Mouse (Mus musculus) MEL (cell line): ENCODE measurements around the gene Gal. TPM values are rescaled to one million over a fixed set of nuclear protein-coding genes. Genes with fewer than 3 reads are reported as not detected.

Source experiments
- DNase-seq: peaks from one replicate; pipeline ENCODE4 v3.0.0; 2011; ENCODE audit warnings: low read depth, low spot score
- H3K27ac ChIP-seq: 2 replicates; pipeline ENCODE4 v1.5.1; 2012; ENCODE audit warnings: low read depth, mild to moderate bottlenecking, control low read depth, low read length, moderate library complexity; ENCODE audit not compliant: control insufficient read depth
- H3K27me3 ChIP-seq, 2 experiments: fragments of 150-350 bp in 1 of 2; sonication (generic) in 1 of 2; 2 replicates each; pipeline ENCODE4 v1.6.1; 2012; ENCODE audit warnings: low read length in 2 of 2, mild to moderate bottlenecking in 2 of 2, improper control_type of control experiment in 1 of 2, moderate library complexity in 1 of 2; ENCODE audit not compliant: insufficient read depth in 2 of 2, control insufficient read depth in 1 of 2
- H3K36me3 ChIP-seq, 2 experiments: 2 replicates each; pipeline ENCODE4 v1.6.1; 2012 to 2014; ENCODE audit warnings: low read length in 2 of 2, improper control_type of control experiment in 1 of 2, inconsistent platforms in 1 of 2, mild to moderate bottlenecking in 1 of 2; ENCODE audit not compliant: insufficient read depth in 2 of 2, control insufficient read depth in 1 of 2
- H3K4me1 ChIP-seq, 2 experiments: fragments of 150-350 bp in 1 of 2; sonication (generic) in 1 of 2; 2 replicates each; pipeline ENCODE4 v1.6.1; 2012; ENCODE audit warnings: low read length in 2 of 2, improper control_type of control experiment in 1 of 2, mild to moderate bottlenecking in 1 of 2; ENCODE audit not compliant: insufficient read depth in 2 of 2, control insufficient read depth in 1 of 2
- H3K4me3 ChIP-seq, 2 experiments: fragments of 150-350 bp in 1 of 2; sonication (generic) in 1 of 2; 2 replicates each; pipeline ENCODE4 v1.5.1; 2012; ENCODE audit warnings: low read depth in 2 of 2, low read length in 2 of 2, mild to moderate bottlenecking in 2 of 2, moderate library complexity in 2 of 2, control low read depth in 1 of 2, improper control_type of control experiment in 1 of 2; ENCODE audit not compliant: control insufficient read depth in 1 of 2, insufficient read depth in 1 of 2
- H3K79me2 ChIP-seq: 2 replicates; pipeline ENCODE4 v1.6.1; 2012; ENCODE audit warnings: mild to moderate bottlenecking, low read length, moderate library complexity; ENCODE audit not compliant: control insufficient read depth, poor library complexity, insufficient read depth
- H3K9ac ChIP-seq: 2 replicates; pipeline ENCODE4 v1.6.1; 2012; ENCODE audit warnings: low read depth, mild to moderate bottlenecking, control low read depth, low read length, moderate library complexity; ENCODE audit not compliant: control insufficient read depth, poor library complexity, severe bottlenecking
- H3K9me3 ChIP-seq: fragments of 150-350 bp; sonication (generic); replicated peaks from 2 replicates; pipeline ENCODE4 v1.6.1; 2012; ENCODE audit warnings: mild to moderate bottlenecking, low read length, improper control_type of control experiment, moderate library complexity; ENCODE audit not compliant: insufficient read depth
- CHD2 ChIP-seq: IDR thresholded peaks from 2 replicates; pipeline ENCODE4 v1.6.1; 2011; ENCODE audit warnings: low read length, improper control_type of control experiment
- CTCF ChIP-seq, 3 experiments: IDR thresholded peaks in 2 of 3; conservative IDR thresholded peaks in 1 of 3; 2 replicates each; pipeline ENCODE4 v1.5.1; 2011 to 2012; ENCODE audit warnings: low read length in 3 of 3, low read depth in 2 of 3, mild to moderate bottlenecking in 2 of 3, improper control_type of control experiment in 1 of 3, inconsistent platforms in 1 of 3, mixed read lengths in 1 of 3, moderate library complexity in 1 of 3; ENCODE audit not compliant: control insufficient read depth in 1 of 3, insufficient read depth in 1 of 3, poor library complexity in 1 of 3, severe bottlenecking in 1 of 3
- ELF1 ChIP-seq: IDR thresholded peaks from 2 replicates; pipeline ENCODE4 v1.6.1; 2014; ENCODE audit warnings: low read depth, mild to moderate bottlenecking, inconsistent platforms, low read length, improper control_type of control experiment, moderate library complexity
- ETS1 ChIP-seq: IDR thresholded peaks from 2 replicates; pipeline ENCODE4 v1.6.1; 2012; ENCODE audit warnings: low read depth, mild to moderate bottlenecking, inconsistent platforms, low read length, improper control_type of control experiment, moderate library complexity
- GABPA ChIP-seq: IDR thresholded peaks from 2 replicates; pipeline ENCODE4 v1.6.1; 2012; ENCODE audit warnings: low read depth, mild to moderate bottlenecking, inconsistent platforms, low read length, improper control_type of control experiment, moderate library complexity
- HCFC1 ChIP-seq: IDR thresholded peaks from 2 replicates; pipeline ENCODE4 v1.6.1; 2012; ENCODE audit warnings: low read depth, mild to moderate bottlenecking, inconsistent platforms, low read length, improper control_type of control experiment, moderate library complexity
- JUND ChIP-seq: IDR thresholded peaks from 2 replicates; pipeline ENCODE4 v1.6.1; 2011; ENCODE audit warnings: low read depth, mild to moderate bottlenecking, improper control_type of control experiment, low read length
- MAFK ChIP-seq: IDR thresholded peaks from 2 replicates; pipeline ENCODE4 v1.6.1; 2011; ENCODE audit warnings: low read depth, mild to moderate bottlenecking, low read length, improper control_type of control experiment, borderline replicate concordance
- MEF2A ChIP-seq: IDR thresholded peaks from 2 replicates; pipeline ENCODE4 v1.6.1; 2014; ENCODE audit warnings: low read depth, mild to moderate bottlenecking, inconsistent platforms, low read length, improper control_type of control experiment; ENCODE audit not compliant: poor library complexity, insufficient replicate concordance, severe bottlenecking; ENCODE audit errors: extremely low read depth
- MYB ChIP-seq: IDR thresholded peaks from 2 replicates; pipeline ENCODE4 v1.6.1; 2011; ENCODE audit warnings: mild to moderate bottlenecking, low read depth, low read length, improper control_type of control experiment
- MYC ChIP-seq: IDR thresholded peaks from 2 replicates; pipeline ENCODE4 v1.6.1; 2011; ENCODE audit warnings: low read depth, mild to moderate bottlenecking, low read length, improper control_type of control experiment, moderate library complexity
- NELFE ChIP-seq: IDR thresholded peaks from 2 replicates; pipeline ENCODE4 v1.6.1; 2011; ENCODE audit warnings: low read depth, low read length, improper control_type of control experiment
- POLR2AphosphoS2 ChIP-seq: IDR thresholded peaks from 2 replicates; pipeline ENCODE4 v1.6.1; 2011; ENCODE audit warnings: low read length, improper control_type of control experiment
- POLR2AphosphoS5 ChIP-seq: IDR thresholded peaks from 2 replicates; pipeline ENCODE4 v1.6.1; 2012; ENCODE audit warnings: low read depth, borderline replicate concordance, mild to moderate bottlenecking, inconsistent platforms, low read length, moderate library complexity, mixed read lengths
- RAD21 ChIP-seq: IDR thresholded peaks from 2 replicates; pipeline ENCODE4 v1.6.1; 2011; ENCODE audit warnings: mild to moderate bottlenecking, low read depth, low read length, improper control_type of control experiment
- SIN3A ChIP-seq: IDR thresholded peaks from 2 replicates; pipeline ENCODE4 v1.6.1; 2012; ENCODE audit warnings: low read length, improper control_type of control experiment, inconsistent platforms
- SMC3 ChIP-seq: IDR thresholded peaks from 2 replicates; pipeline ENCODE4 v1.6.1; 2011; ENCODE audit warnings: low read depth, low read length, improper control_type of control experiment
- TAL1 ChIP-seq: IDR thresholded peaks from 2 replicates; pipeline ENCODE4 v1.6.1; 2012; ENCODE audit warnings: mild to moderate bottlenecking, inconsistent platforms, low read length, moderate library complexity, mixed read lengths
- TBP ChIP-seq: IDR thresholded peaks from 2 replicates; pipeline ENCODE4 v1.8.0; 2011; ENCODE audit warnings: low read depth, low read length, improper control_type of control experiment
- TCF12 ChIP-seq: IDR thresholded peaks from 2 replicates; pipeline ENCODE4 v1.6.1; 2014; ENCODE audit warnings: low read depth, mild to moderate bottlenecking, inconsistent platforms, low read length, improper control_type of control experiment, moderate library complexity
- UBTF ChIP-seq: IDR thresholded peaks from 2 replicates; pipeline ENCODE4 v1.6.1; 2012; ENCODE audit warnings: low read depth, mild to moderate bottlenecking, inconsistent platforms, low read length, improper control_type of control experiment, moderate library complexity, borderline replicate concordance; ENCODE audit not compliant: insufficient read depth
- ZC3H11A ChIP-seq: IDR thresholded peaks from 2 replicates; pipeline ENCODE4 v1.6.1; 2012; ENCODE audit warnings: low read depth, mild to moderate bottlenecking, inconsistent platforms, low read length, improper control_type of control experiment
- ZKSCAN1 ChIP-seq: IDR thresholded peaks from 2 replicates; pipeline ENCODE4 v1.6.1; 2012; ENCODE audit warnings: low read depth, mild to moderate bottlenecking, inconsistent platforms, low read length, improper control_type of control experiment, moderate library complexity
- ZNF384 ChIP-seq: IDR thresholded peaks from 2 replicates; pipeline ENCODE4 v1.6.1; 2012; ENCODE audit warnings: low read depth, mild to moderate bottlenecking, inconsistent platforms, low read length, improper control_type of control experiment
- polyA plus RNA-seq, 2 experiments: library from polyadenylated mRNA; stranded (reverse) in 1 of 2; unstranded in 1 of 2; fragments of >175 nt in 1 of 2; fragments of >200 nt in 1 of 2; gene quantifications; 2 replicates each; pipeline versions ENCODE4 v1.2.1 to v1.2.4; 2012; ENCODE audit warnings: low replicate concordance in 2 of 2, low read depth in 1 of 2; ENCODE audit not compliant: insufficient read length in 2 of 2, insufficient read depth in 1 of 2, missing spikeins in 1 of 2
- total RNA-seq: library from RNA; depleted of rRNA; stranded (reverse); fragments of 300-350 nt; gene quantifications from 2 replicates; pipeline ENCODE4 v1.2.3, GENCODE M21; 2012

Gene Gal
- total and polyA plus RNA-seq, 3 experiments = not detected

DNA sequence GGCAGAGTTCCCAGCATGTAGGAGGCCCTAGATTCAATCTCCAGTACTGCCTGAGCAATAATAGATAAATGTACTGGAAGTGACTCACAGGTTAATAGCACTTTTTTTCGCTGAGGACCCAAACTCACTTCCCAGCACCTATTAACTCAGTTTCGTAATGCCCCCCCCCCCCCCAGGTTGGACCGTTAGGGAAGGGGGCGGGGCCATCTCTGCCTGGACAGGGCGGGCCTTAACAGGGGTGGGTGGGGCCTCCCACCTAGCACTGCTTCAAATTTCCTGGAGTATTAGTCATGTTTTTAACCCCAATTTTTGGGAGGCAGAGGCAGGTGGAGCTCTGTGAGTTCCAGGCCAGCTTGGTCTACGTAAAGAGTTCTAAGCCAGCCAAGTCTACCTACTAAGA is 26.3 kb downstream of the Gal start (continued):
- TF ChIP-seq ZKSCAN1 = no peak
- no peak for TF ChIP-seq HCFC1
- TF ChIP-seq POLR2AphosphoS2 = no peak
- no peak for TF ChIP-seq UBTF
- no peak for TF ChIP-seq TBP
- peak; percentile 32 for TF ChIP-seq TAL1
- no peak for TF ChIP-seq MYC
- TF ChIP-seq RAD21 = no peak
- no peak for TF ChIP-seq POLR2AphosphoS5
- no peak for TF ChIP-seq CHD2
- no peak for TF ChIP-seq ELF1

DNA sequence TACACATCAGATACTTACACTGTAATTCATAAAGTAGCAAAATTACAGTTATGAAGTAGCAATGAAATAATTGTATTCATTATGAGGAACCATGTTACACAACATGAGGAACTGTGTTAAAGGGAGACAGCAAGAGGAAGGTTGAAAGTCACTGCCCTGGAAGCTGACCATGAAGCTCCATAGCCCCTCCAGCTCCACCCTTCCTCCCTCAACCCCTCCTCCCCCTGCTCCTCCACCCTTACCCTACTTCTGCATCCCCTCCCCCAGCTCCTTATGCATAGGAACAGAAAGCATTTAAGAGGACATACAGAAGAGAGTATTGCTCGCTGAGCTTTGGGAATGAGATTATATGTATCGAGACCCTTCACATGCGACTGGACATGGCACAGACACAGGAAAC is 35.7 kb downstream of the Gal start:
- Histone ChIP-seq H3K36me3 (peaks cover 0 to 6% of the 10 kb centered on the region in 2 experiments; a peak in 2 of 4 replicates), H3K4me1 (peaks cover 3 to 13% of the 10 kb centered on the region in 2 experiments), H3K4me3 (no peak overlapping the region), H3K27me3 (no peaks in the 10 kb centered on the region), H3K79me2 (no peaks in the 10 kb centered on the region), H3K9ac (no peak overlapping the region), H3K9me3 (no peaks in the 10 kb centered on the region), H3K27ac (no peak overlapping the region)
- no peak for DNase-seq
- TF ChIP-seq MAFK (no peak), SMC3 (no peak), ZNF384 (no peak), ZC3H11A (no peak), ETS1 (no peak), MEF2A (no peak)

DNA sequence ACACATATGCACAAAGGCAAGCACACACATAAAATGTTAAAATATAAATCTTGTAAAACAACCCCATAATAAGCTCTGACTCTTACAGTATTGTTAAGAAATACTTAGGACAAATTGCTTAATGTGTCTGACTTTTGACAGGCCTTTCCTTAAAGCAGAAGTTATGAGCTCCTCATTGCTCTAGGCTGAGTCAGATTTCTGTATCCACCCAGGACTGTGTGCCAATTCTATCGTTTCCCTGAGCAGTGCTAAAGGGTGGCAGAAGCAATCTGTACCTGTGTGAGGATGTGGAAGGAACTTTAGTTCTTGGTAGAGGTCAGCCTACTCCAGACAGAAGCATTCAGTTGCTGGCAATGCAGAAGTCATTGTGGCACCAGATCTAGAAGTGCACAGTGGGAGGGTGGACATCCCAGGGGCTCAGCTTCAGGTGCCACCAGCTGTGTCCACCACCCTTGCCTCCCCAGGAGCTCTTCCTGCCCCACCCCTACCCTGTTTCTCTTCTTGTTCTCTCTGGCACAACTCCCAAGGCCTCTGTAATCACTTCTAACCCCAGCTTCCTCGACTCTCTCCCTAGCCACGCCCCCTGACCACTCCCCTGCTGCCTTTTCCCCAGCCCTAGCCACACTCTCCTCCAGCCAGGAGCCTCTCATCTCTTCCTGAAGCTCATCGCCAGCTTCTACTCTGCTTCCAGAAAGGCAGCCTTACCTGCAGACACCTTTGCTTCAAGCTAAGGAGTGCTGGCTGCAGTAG is 37.2 kb downstream of the Gal start:
- Histone ChIP-seq H3K27ac (no peak overlapping the region), H3K4me1 (peaks cover 3 to 13% of the 10 kb centered on the region in 2 experiments)

More for the DNA sequence above, 37.2 kb downstream of the Gal start:
- TF ChIP-seq JUND (no peak), CHD2 (no peak), CTCF (IDR thresholded peaks at IDR 0.05 in 2 of 3, conservative IDR thresholded peaks at IDR 0.05 in 1 of 3; ENCODE audit: control insufficient read depth in 1 of 3, insufficient read depth in 1 of 3, low read depth in 2 of 3, low read length in 3 of 3, poor library complexity in 1 of 3, severe bottlenecking in 1 of 3) (no peak), TAL1 (no peak), MYB (no peak), SIN3A (no peak), UBTF (no peak), NELFE (no peak), GABPA (no peak), ZC3H11A (no peak), TCF12 (no peak)
- no peaks in the 10 kb centered on the region for H3K79me2 ChIP-seq
- no peak overlapping the region for H3K4me3 ChIP-seq
- no peaks in the 10 kb centered on the region for H3K9me3 ChIP-seq
- H3K27me3 ChIP-seq = no peaks in the 10 kb centered on the region
- DNase-seq = peak; percentile 72
- peaks cover 0 to 6% of the 10 kb centered on the region in 2 experiments; a peak in 2 of 4 replicates for H3K36me3 ChIP-seq
- H3K9ac ChIP-seq = no peak overlapping the region
